Mouse (Mus musculus) erythroblast, embryonic 14.5 days (primary cell): ENCODE data around the gene Cecr2. TPM values are rescaled to one million over a fixed set of nuclear protein-coding genes. Genes with fewer than 3 reads are reported as not detected.
"Not testable (repeated sequence)": the region's sequence is repeated elsewhere in the genome, so short reads cannot be mapped to it uniquely, and the experiment has no call there.

Experiments
- H3K27me3 ChIP-seq: 2 replicates; pipeline ENCODE4 v1.6.1; 2012; ENCODE audit warnings: inconsistent platforms; ENCODE audit not compliant: control insufficient read depth
- H3K36me3 ChIP-seq: 2 replicates; pipeline ENCODE4 v1.6.1; 2012; ENCODE audit warnings: mild to moderate bottlenecking, inconsistent platforms; ENCODE audit not compliant: control insufficient read depth
- H3K4me1 ChIP-seq: 2 replicates; pipeline ENCODE4 v1.6.1; 2012; ENCODE audit warnings: inconsistent platforms; ENCODE audit not compliant: control insufficient read depth
- H3K4me3 ChIP-seq: replicated peaks from 2 replicates; pipeline ENCODE3; 2012; ENCODE audit warnings: moderate library complexity, mild to moderate bottlenecking, inconsistent platforms
- H3K9me3 ChIP-seq: 2 replicates; pipeline ENCODE4 v1.6.1; 2012; ENCODE audit warnings: low read length, inconsistent platforms, mixed read lengths; ENCODE audit not compliant: control insufficient read depth
- GATA1 ChIP-seq: IDR thresholded peaks from 2 replicates; pipeline ENCODE4 v1.6.1; 2012; ENCODE audit warnings: low read length, inconsistent platforms, mixed read lengths
- TAL1 ChIP-seq: IDR thresholded peaks from 3 replicates; pipeline ENCODE4 v1.6.1; 2012; ENCODE audit warnings: low read length, inconsistent platforms, mixed read lengths
- polyA plus RNA-seq: library from polyadenylated mRNA; stranded (reverse); fragments of >175 nt; gene quantifications from 2 replicates; pipeline ENCODE4 v1.2.3, GENCODE M21; 2012

Gene Cecr2
- polyA plus RNA-seq, 1 experiment = 1.9 TPM

DNA sequence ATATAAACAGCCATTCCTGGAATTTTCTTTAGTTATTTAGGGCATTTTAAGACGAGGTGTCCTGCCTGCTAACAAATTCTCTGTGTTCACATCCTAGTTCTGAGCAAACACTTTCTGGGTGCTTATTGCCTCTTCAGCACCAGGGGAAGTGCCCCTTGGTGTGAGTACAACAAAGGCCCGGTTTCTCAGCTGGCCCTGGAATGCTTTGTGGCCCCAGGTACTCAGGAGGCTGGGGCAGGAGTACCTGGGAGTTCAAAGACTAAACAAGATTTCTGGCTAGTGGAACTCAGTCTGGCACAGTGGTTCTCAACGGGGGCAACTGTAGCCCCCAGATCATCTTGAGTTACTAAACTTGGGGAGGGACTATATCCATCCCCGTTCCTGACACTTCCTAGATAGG is 26.6 kb upstream of the Cecr2 start:
- TF ChIP-seq TAL1 (no peak), GATA1 (no peak)
- Histone ChIP-seq H3K9me3 (no peaks in the 10 kb centered on the region), H3K36me3 (no peaks in the 10 kb centered on the region), H3K4me1 (peaks cover 11% of the 10 kb centered on the region), H3K4me3 (no peak overlapping the region), H3K27me3 (no peaks in the 10 kb centered on the region)

DNA sequence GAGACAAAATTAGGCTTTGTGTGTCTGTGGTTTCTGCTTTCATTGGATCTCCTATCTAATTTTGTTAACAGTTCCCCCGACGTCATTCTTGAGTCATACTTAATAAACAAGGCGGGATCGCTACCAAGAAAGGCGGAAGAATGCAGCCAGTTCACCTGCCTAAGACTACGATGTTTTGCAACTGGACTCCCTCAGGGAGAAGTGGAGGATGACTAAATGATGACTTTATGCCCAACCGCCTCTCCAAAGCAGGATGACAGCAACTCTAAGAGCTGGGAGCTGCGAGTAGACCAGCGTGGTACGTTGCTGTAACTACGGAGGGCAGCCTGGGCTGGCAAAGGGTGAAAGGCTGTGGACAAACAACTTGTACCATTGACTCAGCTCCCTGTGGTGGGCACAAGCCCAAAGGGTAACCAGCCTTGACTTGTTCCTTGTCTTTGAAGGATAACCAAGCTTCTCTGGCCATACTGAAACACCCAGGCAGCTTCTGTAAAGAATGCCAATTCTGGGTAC is 24.2 kb upstream of the Cecr2 start:
- H3K9me3 ChIP-seq = no peaks in the 10 kb centered on the region
- H3K27me3 ChIP-seq = no peaks in the 10 kb centered on the region
- no peaks in the 10 kb centered on the region for H3K36me3 ChIP-seq
- TF ChIP-seq GATA1 (no peak), TAL1 (no peak)
- H3K4me1 ChIP-seq = peaks cover 12% of the 10 kb centered on the region
- H3K4me3 ChIP-seq = no peak overlapping the region

DNA sequence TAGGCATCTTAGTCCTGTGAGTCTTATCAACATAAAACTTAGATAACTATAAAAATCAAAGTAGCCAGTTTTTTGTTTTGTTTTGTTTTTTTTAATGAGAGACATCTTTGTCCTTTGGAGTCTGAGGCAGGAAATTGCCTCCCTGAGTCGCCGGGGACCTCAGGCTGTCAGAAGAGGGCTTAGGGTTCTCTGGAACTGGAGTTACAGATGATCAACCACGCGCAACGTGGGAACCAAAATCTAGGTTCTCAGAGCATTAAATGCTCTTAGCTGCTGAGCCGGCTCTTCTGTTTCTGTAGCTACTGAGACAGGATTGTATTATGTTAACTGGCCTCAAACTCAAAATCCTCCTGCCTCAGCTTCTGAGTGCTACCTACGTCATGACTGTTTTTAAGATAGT is 22.4 kb upstream of the Cecr2 start:
- Histone ChIP-seq H3K36me3 (no peaks in the 10 kb centered on the region), H3K4me1 (peaks cover 10% of the 10 kb centered on the region), H3K27me3 (no peaks in the 10 kb centered on the region), H3K4me3 (no peak overlapping the region), H3K9me3 (no peaks in the 10 kb centered on the region)
- TF ChIP-seq GATA1 = no peak
- TF ChIP-seq TAL1 = no peak

DNA sequence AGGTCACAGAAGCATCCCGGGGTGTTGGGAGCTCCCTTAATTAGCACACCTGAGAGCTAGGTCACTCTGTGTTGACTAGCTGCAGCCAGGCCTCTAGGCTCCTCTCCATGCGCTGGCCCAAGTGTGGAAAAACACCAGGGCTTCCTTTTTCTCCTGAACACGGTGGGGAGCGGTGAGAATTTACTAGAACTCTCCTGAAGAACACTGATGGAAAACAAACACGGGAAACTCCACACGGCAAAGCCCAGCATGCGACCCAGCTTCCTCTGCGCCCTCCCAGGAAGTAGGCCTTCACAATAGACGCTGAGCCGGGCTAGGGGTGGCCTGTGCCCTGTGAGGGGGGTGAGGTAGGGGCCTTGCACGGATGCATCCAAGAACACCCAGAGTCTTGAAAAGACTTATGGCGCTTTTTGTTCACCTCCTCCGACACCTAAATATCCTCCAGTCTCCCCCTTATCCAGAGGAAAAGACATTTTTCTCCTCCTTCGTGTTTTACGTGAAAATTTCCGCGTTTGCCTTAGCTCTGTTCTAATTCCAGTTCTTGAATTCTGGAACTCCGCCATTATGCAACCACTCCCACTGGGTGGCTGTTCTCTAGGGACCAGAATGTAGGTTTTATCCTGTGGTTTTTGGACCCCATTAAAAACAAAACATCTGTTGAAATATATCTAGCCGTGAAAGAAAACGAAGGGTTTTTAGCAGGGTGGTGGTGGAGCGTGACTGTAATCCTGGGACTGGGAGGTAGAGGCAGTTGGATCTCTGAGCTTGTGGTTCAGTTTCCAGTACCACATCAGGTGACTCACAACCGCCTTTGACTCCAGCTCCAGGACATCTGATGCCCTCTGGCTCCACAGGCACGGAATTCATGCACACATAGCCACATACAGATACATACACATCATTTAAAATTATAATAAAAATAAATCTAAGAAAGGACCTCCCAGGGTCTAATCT is 21.5 kb upstream of the Cecr2 start:
- no peak overlapping the region for H3K4me3 ChIP-seq
- no peaks in the 10 kb centered on the region for H3K36me3 ChIP-seq
- TF ChIP-seq GATA1 (no peak), TAL1 (no peak)
- no peaks in the 10 kb centered on the region for H3K27me3 ChIP-seq
- H3K9me3 ChIP-seq = no peaks in the 10 kb centered on the region
- H3K4me1 ChIP-seq = peaks cover 10% of the 10 kb centered on the region

DNA sequence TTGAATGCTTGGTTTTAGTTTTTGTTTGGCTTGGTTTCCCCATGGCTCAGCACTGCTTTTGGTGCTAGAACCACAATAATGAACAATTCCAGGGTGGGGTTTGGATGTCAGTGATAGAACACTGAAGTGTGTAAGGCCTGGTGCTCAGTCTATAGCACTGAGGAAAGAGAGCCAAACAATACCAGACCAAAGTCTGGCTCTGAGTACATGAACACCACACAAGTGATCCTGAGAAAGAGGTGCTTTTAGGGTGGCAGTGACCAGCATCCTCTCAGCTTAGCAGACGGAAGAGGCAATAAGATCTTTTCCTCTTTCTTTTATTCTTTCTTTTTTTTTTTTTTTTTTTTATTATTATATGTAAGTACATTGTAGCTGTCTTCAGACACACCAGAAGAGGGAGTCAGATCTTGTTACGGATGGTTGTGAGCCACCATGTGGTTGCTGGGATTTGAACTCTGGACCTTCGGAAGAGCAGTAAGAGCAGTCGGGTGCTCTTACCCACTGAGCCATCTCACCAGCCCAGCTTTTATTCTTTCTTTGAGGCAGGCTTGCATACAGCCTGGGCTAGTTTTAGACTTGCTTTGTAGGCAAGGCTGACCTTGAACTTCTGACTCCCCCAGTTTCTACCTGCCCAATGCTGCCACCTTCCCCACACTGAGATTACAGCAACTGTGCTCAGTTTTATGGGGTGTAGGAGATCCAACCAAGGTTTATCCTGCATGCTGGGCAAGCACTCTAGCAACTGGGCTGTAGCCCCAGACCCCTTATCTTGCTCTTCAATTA is 18.7 kb upstream of the Cecr2 start:
- H3K4me1 ChIP-seq, H3K9me3 ChIP-seq, H3K4me3 ChIP-seq, H3K27me3 ChIP-seq, H3K36me3 ChIP-seq: not testable (repeated sequence)

DNA sequence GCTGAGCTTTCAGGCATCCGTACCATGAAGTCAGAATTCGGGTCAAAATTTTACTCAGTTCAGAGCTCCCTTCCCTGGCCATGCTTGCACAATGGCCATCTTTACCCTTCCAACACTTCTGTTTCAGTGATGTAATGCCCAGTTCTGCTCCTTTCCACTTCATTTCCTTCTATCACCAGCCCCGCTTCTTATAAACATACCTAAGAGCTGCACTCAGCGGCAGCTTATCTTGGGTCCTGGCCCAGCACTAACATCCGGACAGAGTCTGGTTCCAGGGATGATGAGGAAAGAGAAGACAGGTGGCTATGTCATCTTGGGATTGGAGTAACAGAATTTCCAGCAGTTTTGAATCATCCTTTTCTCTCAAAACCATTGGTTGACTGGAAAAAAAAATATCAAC is 18.0 kb upstream of the Cecr2 start:
- Histone ChIP-seq H3K36me3 (no peaks in the 10 kb centered on the region), H3K9me3 (no peaks in the 10 kb centered on the region), H3K4me3 (no peak overlapping the region), H3K4me1 (peaks cover 6% of the 10 kb centered on the region), H3K27me3 (no peaks in the 10 kb centered on the region)
- TF ChIP-seq TAL1 (no peak), GATA1 (no peak)

DNA sequence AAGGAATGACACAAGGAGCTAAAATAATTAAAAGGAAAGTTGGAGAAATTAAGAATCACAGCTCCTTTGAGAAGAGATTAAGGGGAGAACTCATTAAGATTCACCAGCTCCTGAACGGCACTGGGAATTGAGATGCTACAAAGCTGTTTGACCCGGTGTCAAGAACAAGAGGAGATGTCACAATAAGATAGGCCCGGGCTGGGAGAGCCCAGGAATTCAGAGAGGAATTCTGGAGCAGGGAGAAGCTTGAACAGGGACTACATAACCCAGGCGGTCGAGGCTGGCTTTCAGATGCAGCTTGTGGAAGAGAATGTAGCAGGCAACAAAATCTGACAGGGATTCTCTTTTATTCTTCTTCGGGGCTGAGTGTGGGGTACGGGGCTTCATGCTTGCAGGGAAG is 13.5 kb upstream of the Cecr2 start:
- TF ChIP-seq TAL1 (no peak), GATA1 (no peak)
- H3K4me1 ChIP-seq = peaks cover 7% of the 10 kb centered on the region
- no peak overlapping the region for H3K4me3 ChIP-seq
- H3K36me3 ChIP-seq = no peaks in the 10 kb centered on the region
- H3K27me3 ChIP-seq = no peaks in the 10 kb centered on the region
- H3K9me3 ChIP-seq = no peaks in the 10 kb centered on the region

DNA sequence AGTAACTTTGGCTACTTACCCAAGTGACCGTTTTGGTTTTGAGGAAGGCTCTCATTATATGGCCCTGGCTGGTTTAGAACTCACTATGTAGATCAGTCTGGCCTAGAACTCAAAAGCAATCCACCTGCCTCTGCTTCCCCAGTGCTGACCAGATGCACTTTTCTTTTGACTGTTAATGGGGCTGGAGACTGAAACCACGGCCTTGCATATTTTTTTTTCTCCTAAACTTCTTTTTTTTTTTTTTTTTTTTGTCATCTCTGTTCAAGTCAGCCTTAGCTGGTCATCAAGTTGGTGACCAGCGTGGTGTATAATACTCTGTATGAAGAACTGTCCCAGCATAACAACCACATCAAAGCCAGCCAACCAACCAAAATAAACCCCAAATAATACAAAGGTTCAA is 10.5 kb upstream of the Cecr2 start:
- no peaks in the 10 kb centered on the region for H3K9me3 ChIP-seq
- peaks cover 6% of the 10 kb centered on the region for H3K4me1 ChIP-seq
- TF ChIP-seq GATA1 = no peak
- H3K4me3 ChIP-seq = no peak overlapping the region
- no peaks in the 10 kb centered on the region for H3K27me3 ChIP-seq
- no peaks in the 10 kb centered on the region for H3K36me3 ChIP-seq

DNA sequence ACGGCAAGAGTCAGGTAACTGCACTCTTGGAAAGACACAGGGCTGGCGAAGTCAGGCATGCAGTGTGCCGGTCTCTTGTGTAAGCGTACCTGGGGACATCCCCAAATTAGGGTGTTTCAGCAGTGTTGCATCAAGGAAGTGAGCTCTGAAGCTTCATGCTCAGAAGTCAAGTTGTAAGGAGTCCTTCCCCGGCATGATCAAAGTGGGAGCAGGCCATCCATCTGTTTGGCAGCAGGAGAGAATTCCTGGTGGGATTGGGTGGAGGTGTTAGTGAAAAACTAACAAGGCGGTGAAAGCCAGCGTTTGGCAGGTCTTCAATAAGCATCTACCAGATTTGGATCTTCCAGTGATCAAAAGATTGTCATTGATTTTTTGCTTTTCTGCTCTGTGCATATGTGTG is 7.3 kb upstream of the Cecr2 start:
- H3K9me3 ChIP-seq = no peaks in the 10 kb centered on the region
- no peak overlapping the region for H3K4me3 ChIP-seq
- peaks cover 7% of the 10 kb centered on the region for H3K36me3 ChIP-seq
- TF ChIP-seq TAL1 (no peak), GATA1 (no peak)
- H3K27me3 ChIP-seq = no peaks in the 10 kb centered on the region
- peaks cover 12% of the 10 kb centered on the region for H3K4me1 ChIP-seq
